Mouse (Mus musculus) spleen, adult 2 months (tissue): Measurements from ENCODE around the gene Trp53i13.

Source experiments
- CTCF ChIP-seq: fragments of 200-500 bp; IDR thresholded peaks from 2 replicates; pipeline ENCODE4 v1.5.1; 2011; ENCODE audit warnings: mild to moderate bottlenecking, inconsistent platforms; ENCODE audit not compliant: insufficient read depth, insufficient read length, insufficient replicate concordance; ENCODE audit errors: extremely low read depth
- POLR2A ChIP-seq: fragments of 200-500 bp; IDR thresholded peaks from 2 replicates; pipeline ENCODE4 v1.6.1; 2011; ENCODE audit warnings: low read depth, low read length, inconsistent platforms

GRCm38 (mm10) chr11:77514281-77514831 is 1.4 kb downstream of the Trp53i13 start:
- TF ChIP-seq POLR2A, result no peak
- TF ChIP-seq CTCF, result no peak
